In genomic region chr1:135865518-135866194, GRCm38 (mm10) we compare ENCODE assay signal across 8 mouse cellular contexts. TPM values are rescaled to one million over a fixed set of nuclear protein-coding genes. Genes with fewer than 3 reads are reported as not detected.
DNase-seq lines count a peak whose midpoint lies in the region; ATAC-seq and TF ChIP-seq lines count a peak whose summit lies in the region.

No protein-coding gene starts in this region.

- H3K4me3 ChIP-seq in C2C12 (ENCODE audit: insufficient read depth, poor library complexity, severe bottlenecking), result no peak overlapping the region
- no peak overlapping the region for H3K4me3 ChIP-seq in embryonic facial prominence, embryonic 14.5 days (ENCODE audit: low read depth, low read length)
- no peak overlapping the region for H3K4me3 ChIP-seq in heart, embryonic 10.5 days
- H3K4me3 ChIP-seq in liver, embryonic 13.5 days (replicated peaks), result no peak overlapping the region
- H3K4me3 ChIP-seq in neural tube, embryonic 14.5 days (ENCODE audit: low read depth, low read length), result no peak overlapping the region

- H3K36me3 ChIP-seq in C2C12 (ENCODE audit: control insufficient read depth, insufficient read depth), result no peaks in the 10 kb centered on the region
- no peaks in the 10 kb centered on the region for H3K36me3 ChIP-seq in embryonic facial prominence, embryonic 14.5 days (ENCODE audit: control insufficient read depth, insufficient read depth, low read length)
- no peaks in the 10 kb centered on the region for H3K36me3 ChIP-seq in heart, embryonic 10.5 days
- no peaks in the 10 kb centered on the region for H3K36me3 ChIP-seq in liver, embryonic 13.5 days
- H3K36me3 ChIP-seq in neural tube, embryonic 14.5 days (ENCODE audit: control insufficient read depth, insufficient read depth, low read length), result no peaks in the 10 kb centered on the region

- ATAC-seq in embryonic facial prominence, embryonic 14.5 days (ENCODE audit: low read depth), result peak; percentile 91
- peak; percentile 71 for ATAC-seq in liver, embryonic 13.5 days (ENCODE audit: low read depth)
- peak; percentile 90 for ATAC-seq in neural tube, embryonic 14.5 days (ENCODE audit: low read depth)

- 46% methylated on average over 19 of the region's 19 CpGs for WGBS in embryonic facial prominence, embryonic 14.5 days
- 44% methylated on average over 19 of the region's 19 CpGs for WGBS in heart, embryonic 10.5 days
- 46% methylated on average over 19 of the region's 19 CpGs for WGBS in liver, embryonic 13.5 days (ENCODE audit: insufficient replicate concordance)
- WGBS in neural tube, embryonic 14.5 days, result 46% methylated on average over 19 of the region's 19 CpGs

- TF ChIP-seq CTCF in C2C12 (IDR thresholded peaks at IDR 0.05; ENCODE audit: control insufficient read depth, insufficient read depth, insufficient read length), result peak; percentile 93

- H3K27ac ChIP-seq in embryonic facial prominence, embryonic 14.5 days (replicated peaks; ENCODE audit: low read depth, low read length), result no peak overlapping the region
- H3K27ac ChIP-seq in heart, embryonic 10.5 days, result no peak overlapping the region
- H3K27ac ChIP-seq in liver, embryonic 13.5 days, result no peak overlapping the region
- H3K27ac ChIP-seq in neural tube, embryonic 14.5 days (ENCODE audit: low read depth, low read length), result no peak overlapping the region

- peak; percentile 61 to 76 for DNase-seq in adrenal gland, postnatal 4 days (ENCODE audit: low spot score in 2 of 2)
- DNase-seq in embryonic facial prominence, embryonic 14.5 days (ENCODE audit: low spot score), result peak; percentile 77
- peak; percentile 92 for DNase-seq in heart, embryonic 10.5 days (ENCODE audit: low spot score)
- DNase-seq in kidney, postnatal 25 days, result peak; percentile 74 to 82
- peak; percentile 64 for DNase-seq in liver, embryonic 13.5 days
- peak; percentile 36 for DNase-seq in telencephalon, adult 2 months (ENCODE audit: low read depth, low spot score)

- H3K27me3 ChIP-seq in C2C12 (ENCODE audit: control insufficient read depth, insufficient read depth, insufficient read length), result no peaks in the 10 kb centered on the region
- no peaks in the 10 kb centered on the region for H3K27me3 ChIP-seq in embryonic facial prominence, embryonic 14.5 days (replicated peaks; ENCODE audit: control insufficient read depth, insufficient read depth, low read length)
- peaks cover 27% of the 10 kb centered on the region for H3K27me3 ChIP-seq in heart, embryonic 10.5 days (ENCODE audit: insufficient read depth, poor library complexity, severe bottlenecking)
- peaks cover 15% of the 10 kb centered on the region; the same call in 1 of the 2 replicates for H3K27me3 ChIP-seq in liver, embryonic 13.5 days
- no peaks in the 10 kb centered on the region for H3K27me3 ChIP-seq in neural tube, embryonic 14.5 days (ENCODE audit: control insufficient read depth, insufficient read depth, low read length)

- H3K9me3 ChIP-seq in embryonic facial prominence, embryonic 14.5 days (ENCODE audit: control insufficient read depth, low read length), result no peaks in the 10 kb centered on the region
- H3K9me3 ChIP-seq in heart, embryonic 10.5 days, result no peaks in the 10 kb centered on the region
- H3K9me3 ChIP-seq in liver, embryonic 13.5 days (replicated peaks), result no peaks in the 10 kb centered on the region
- no peaks in the 10 kb centered on the region for H3K9me3 ChIP-seq in neural tube, embryonic 14.5 days (ENCODE audit: control insufficient read depth, low read length)

- no peak overlapping the region for H3K4me2 ChIP-seq in embryonic facial prominence, embryonic 14.5 days (ENCODE audit: low read depth, low read length)
- no peak overlapping the region for H3K4me2 ChIP-seq in liver, embryonic 13.5 days
- no peak overlapping the region for H3K4me2 ChIP-seq in neural tube, embryonic 14.5 days (ENCODE audit: low read depth, low read length)

- H3K79me2 ChIP-seq in C2C12 (ENCODE audit: control insufficient read depth, insufficient read depth), result no peaks in the 10 kb centered on the region

- H3K9ac ChIP-seq in embryonic facial prominence, embryonic 14.5 days (ENCODE audit: low read depth, low read length), result no peak overlapping the region
- H3K9ac ChIP-seq in liver, embryonic 13.5 days, result no peak overlapping the region
- no peak overlapping the region for H3K9ac ChIP-seq in neural tube, embryonic 14.5 days (replicated peaks; ENCODE audit: low read depth, low read length)

- no peaks in the 10 kb centered on the region for H3K79me3 ChIP-seq in C2C12 (ENCODE audit: low read depth)

- H3K4me1 ChIP-seq in embryonic facial prominence, embryonic 14.5 days (ENCODE audit: control insufficient read depth, insufficient read depth, low read length), result no peaks in the 10 kb centered on the region
- H3K4me1 ChIP-seq in heart, embryonic 10.5 days, result peaks cover 15% of the 10 kb centered on the region
- no peaks in the 10 kb centered on the region for H3K4me1 ChIP-seq in liver, embryonic 13.5 days (replicated peaks)
- H3K4me1 ChIP-seq in neural tube, embryonic 14.5 days (ENCODE audit: control insufficient read depth, insufficient read depth, low read length), result no peaks in the 10 kb centered on the region

- H3ac ChIP-seq in C2C12 (ENCODE audit: control insufficient read depth, insufficient read length, low read depth), result no peak overlapping the region

TF ChIP-seq in C2C12, 6 proteins besides CTCF, POLR2A, EP300 and RAD21:
- no peak for TF ChIP-seq USF1 (IDR thresholded peaks at IDR 0.05; ENCODE audit: low read depth)
- TF ChIP-seq CEBPB (IDR thresholded peaks at IDR 0.05; ENCODE audit: low read depth), result no peak
- TF ChIP-seq MYOG (IDR thresholded peaks at IDR 0.05; ENCODE audit: control insufficient read depth, extremely low read depth, insufficient read length), result no peak
- TF ChIP-seq MYOD1 (IDR thresholded peaks at IDR 0.05; ENCODE audit: control insufficient read depth, insufficient read length, low read depth), result no peak
- TF ChIP-seq MAX (IDR thresholded peaks at IDR 0.05), result peak; percentile 61
- no peak for TF ChIP-seq FOSL1 (IDR thresholded peaks at IDR 0.05; ENCODE audit: insufficient read depth, low read length, poor library complexity, severe bottlenecking)

RNA-seq across cellular contexts. Expression of gene Tnnt2, which starts 29.5 kb away (rescaled TPM):
- polyA plus RNA-seq in C2C12 (2012; fragmentation: generic; extraction: Trizol), result 167 TPM
- 1 to 10 TPM; 2.4 to 4.2 TPM for total RNA-seq in adrenal gland, postnatal 4 days (2021)
- polyA plus RNA-seq in embryonic facial prominence, embryonic 14.5 days (2014; fragmentation: Nextera tagmentation; extraction: Ambion mirVana), result 193 and 213 TPM in 2 replicates
- 2,168 and 3,634 TPM in 2 replicates for polyA plus RNA-seq in heart, embryonic 10.5 days (2016; fragmentation: Nextera tagmentation; extraction: Ambion mirVana)
- polyA plus RNA-seq in liver, embryonic 13.5 days (2015; fragmentation: Nextera tagmentation; extraction: Ambion mirVana), result 4.3 and 19.2 TPM in 2 replicates
- 2.1 TPM in 1 of 2 replicates, not detected in the other for polyA plus RNA-seq in neural tube, embryonic 14.5 days (2014; fragmentation: Nextera tagmentation; extraction: Ambion mirVana)

RNA-seq across cellular contexts. Expression of gene Lad1, which starts 47.3 kb away (rescaled TPM):
- 0.48 TPM for polyA plus RNA-seq in C2C12 (2012; fragmentation: generic; extraction: Trizol)
- total RNA-seq in adrenal gland, postnatal 4 days (2021), result 1 to 10 TPM in 1 of 2 experiments, under 1 TPM in 1; 0.25 to 5.5 TPM
- polyA plus RNA-seq in embryonic facial prominence, embryonic 14.5 days (2014; fragmentation: Nextera tagmentation; extraction: Ambion mirVana), result 16.6 and 21.7 TPM in 2 replicates
- polyA plus RNA-seq in heart, embryonic 10.5 days (2016; fragmentation: Nextera tagmentation; extraction: Ambion mirVana), result 3.3 and 6.8 TPM in 2 replicates
- polyA plus RNA-seq in liver, embryonic 13.5 days (2015; fragmentation: Nextera tagmentation; extraction: Ambion mirVana), result 0.16 and 0.68 TPM in 2 replicates
- 0.35 and 0.66 TPM in 2 replicates for polyA plus RNA-seq in neural tube, embryonic 14.5 days (2014; fragmentation: Nextera tagmentation; extraction: Ambion mirVana)

RNA-seq across cellular contexts. Expression of gene Pkp1, which starts 53.4 kb away (rescaled TPM):
- 6.4 TPM for polyA plus RNA-seq in C2C12 (2012; fragmentation: generic; extraction: Trizol)
- total RNA-seq in adrenal gland, postnatal 4 days (2021), result not detected
- 15.2 and 20.1 TPM in 2 replicates for polyA plus RNA-seq in embryonic facial prominence, embryonic 14.5 days (2014; fragmentation: Nextera tagmentation; extraction: Ambion mirVana)
- 0.04 TPM in 1 of 2 replicates, not detected in the other for polyA plus RNA-seq in heart, embryonic 10.5 days (2016; fragmentation: Nextera tagmentation; extraction: Ambion mirVana)
- 0.05 TPM in 1 of 2 replicates, not detected in the other for polyA plus RNA-seq in liver, embryonic 13.5 days (2015; fragmentation: Nextera tagmentation; extraction: Ambion mirVana)
- polyA plus RNA-seq in neural tube, embryonic 14.5 days (2014; fragmentation: Nextera tagmentation; extraction: Ambion mirVana), result not detected in 2 replicates

Comparison
In these comparisons a context has a peak if more than half of its experiments do, and no peak if none do; other contexts are left out.
1. DNase-seq: peak in every context shown above with its lines; median percentile 92 in heart, embryonic 10.5 days; 78 in kidney, postnatal 25 days; 77 in embryonic facial prominence, embryonic 14.5 days; 68 in adrenal gland, postnatal 4 days; 64 in liver, embryonic 13.5 days; 36 in telencephalon, adult 2 months.